Mouse (Mus musculus) heart, postnatal 0 days (tissue): Measurements from ENCODE around the gene Mcl1.

ENCODE experiments used
- CTCF ChIP-seq: IDR thresholded peaks from 2 replicates; pipeline ENCODE4 v1.5.1; 2016; ENCODE audit warnings: antibody characterized with exemption, control low read depth, low read depth
- EP300 ChIP-seq: IDR thresholded peaks from 2 replicates; pipeline ENCODE4 v1.6.1; 2016; ENCODE audit warnings: antibody characterized with exemption, low read depth

GRCm38 (mm10) chr3:95671201-95671600 lies 12.6 kb downstream of the Mcl1 start:
- TF ChIP-seq CTCF (no peak), EP300 (no peak)
